Mouse (Mus musculus): Measurements from ENCODE around the gene Uts2b.

The Uts2b gene

DNA sequence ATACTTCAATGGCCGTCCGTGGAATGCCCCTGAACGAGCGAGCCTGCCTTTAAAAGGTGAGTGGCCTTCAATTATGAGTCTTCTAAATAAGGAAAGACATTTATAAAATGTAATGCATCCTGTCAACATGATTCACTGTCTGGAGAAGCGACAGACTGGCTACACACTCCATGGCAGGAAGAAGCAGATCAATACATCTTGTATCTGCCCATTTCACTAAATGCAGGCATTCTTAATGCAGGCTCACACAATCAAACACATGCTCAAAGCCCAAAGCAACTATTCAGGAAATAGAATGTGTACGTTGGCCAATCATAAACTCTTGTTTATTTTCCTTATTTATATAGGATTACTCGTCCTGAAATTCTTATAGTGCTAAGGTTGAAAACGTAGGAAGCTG, at the start of gene Uts2b:
Gene Uts2b, minus strand, starts transcription at position 49 of the 400 bp plus-strand sequence.
- DNase-seq = no peak

DNA sequence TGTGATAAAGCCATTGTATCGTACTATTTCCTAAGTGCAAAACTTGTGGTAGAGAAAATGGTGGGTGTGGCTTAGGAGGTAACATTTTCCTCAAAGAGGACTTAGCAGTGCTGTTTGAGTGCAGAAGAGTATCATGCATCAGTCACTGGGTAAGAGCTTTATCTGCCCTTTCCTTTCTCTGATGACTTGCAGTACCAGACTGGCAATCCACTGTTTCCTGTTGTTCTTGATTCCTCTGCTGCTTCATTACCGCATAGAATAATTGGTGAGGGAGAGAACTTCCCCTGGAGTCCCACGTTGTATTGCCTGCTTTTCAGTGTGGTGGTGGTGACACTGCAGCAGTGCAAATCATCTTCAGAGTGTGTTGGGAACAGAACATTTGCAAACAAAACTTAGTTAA, 47.6 kb upstream of the Uts2b start:
- DNase-seq = no peak

DNA sequence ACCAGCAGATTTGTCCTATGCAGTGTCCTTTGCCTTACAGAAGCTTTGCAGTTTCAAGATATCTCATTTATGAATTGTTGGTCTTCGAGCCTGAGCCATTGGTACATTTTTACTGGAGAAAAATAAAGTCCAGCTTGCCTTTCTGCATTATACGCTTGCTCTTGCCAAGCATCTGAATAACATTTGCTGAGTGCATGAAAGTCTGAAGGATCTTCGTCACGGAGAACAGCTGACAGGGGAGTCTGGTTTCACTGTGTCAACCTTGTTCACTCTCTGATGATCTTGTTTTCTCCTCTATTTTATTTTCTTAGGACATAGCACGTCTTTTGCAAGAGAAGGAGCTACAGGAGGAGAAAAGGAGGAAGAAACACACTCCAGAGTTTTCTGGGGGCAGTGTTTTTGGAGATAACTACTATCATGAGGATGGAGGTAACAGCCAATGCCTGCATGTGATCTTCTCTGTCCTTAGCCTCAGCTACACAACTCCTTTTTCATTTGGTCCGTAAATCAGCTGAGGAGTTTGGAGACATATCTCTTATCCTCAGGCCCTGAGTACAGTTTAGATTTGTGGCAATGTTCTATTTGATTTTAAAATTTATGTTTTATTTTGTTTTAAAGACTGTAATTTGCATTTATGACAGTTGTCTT, 47.0 kb upstream of the Uts2b start:
- DNase-seq = no peak

DNA sequence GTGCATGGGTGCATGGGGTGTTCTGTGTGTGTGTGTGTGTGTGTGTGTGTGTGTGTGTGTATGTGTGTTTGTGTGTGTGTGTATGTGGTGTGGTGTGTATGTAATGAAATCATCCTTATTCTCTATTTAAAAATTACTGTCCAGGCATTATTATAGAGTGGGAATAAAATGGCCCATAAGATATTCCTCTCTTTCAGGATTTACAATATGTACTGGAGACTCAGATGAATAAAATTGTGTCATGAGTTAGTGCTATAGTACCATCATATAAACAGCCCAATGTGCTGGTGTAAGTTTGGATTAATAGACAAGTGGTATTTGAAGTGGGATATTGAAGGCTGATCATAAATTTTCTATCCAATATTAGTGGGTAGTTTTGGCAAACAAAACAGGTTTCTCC, 34.1 kb upstream of the Uts2b start:
- DNase-seq = no peak

DNA sequence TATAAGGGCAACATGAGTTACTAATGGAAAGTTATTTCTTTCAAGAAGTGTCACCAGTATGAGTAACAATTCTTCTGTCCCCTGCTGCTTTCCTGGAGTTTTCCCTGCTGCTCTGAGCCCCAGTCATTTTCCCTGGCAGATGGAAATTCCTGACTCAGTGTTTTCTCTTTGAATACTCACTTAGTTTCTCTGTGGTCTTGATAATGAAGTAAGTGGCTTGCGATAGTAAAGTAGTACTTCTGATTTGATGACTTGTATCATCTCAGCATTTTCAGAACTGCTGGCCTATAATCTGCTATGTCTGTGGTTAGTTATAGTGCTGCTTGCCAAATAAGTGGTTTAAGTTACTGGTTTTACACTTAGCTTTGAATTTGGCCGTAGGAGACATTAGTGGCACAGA, 31.5 kb upstream of the Uts2b start:
- DNase-seq = no peak

DNA sequence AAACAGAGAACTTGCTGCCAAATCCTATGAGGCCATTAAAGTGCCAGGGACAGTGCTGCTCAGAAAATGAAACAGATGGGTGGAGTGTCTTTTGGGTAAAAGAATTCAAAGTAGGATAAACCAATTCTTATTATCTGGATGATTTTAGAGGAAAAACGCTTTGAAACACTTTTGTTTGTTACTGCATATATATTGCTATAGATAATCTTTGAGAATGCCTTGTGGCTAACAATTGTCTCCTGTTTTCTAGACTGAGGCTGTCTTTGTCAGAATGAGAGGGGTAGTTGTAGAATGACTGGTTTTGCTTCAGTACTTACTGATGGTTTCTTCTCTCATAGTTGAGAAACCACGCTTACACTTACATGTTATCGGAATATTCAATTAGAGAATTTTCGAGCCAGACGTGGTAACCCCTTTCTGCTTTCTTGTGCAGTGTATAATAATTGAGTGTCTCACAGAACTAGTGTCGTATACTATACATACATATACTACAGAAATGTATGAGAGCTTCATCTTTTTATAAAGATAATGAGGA, 29.7 kb upstream of the Uts2b start:
- no peak for DNase-seq

DNA sequence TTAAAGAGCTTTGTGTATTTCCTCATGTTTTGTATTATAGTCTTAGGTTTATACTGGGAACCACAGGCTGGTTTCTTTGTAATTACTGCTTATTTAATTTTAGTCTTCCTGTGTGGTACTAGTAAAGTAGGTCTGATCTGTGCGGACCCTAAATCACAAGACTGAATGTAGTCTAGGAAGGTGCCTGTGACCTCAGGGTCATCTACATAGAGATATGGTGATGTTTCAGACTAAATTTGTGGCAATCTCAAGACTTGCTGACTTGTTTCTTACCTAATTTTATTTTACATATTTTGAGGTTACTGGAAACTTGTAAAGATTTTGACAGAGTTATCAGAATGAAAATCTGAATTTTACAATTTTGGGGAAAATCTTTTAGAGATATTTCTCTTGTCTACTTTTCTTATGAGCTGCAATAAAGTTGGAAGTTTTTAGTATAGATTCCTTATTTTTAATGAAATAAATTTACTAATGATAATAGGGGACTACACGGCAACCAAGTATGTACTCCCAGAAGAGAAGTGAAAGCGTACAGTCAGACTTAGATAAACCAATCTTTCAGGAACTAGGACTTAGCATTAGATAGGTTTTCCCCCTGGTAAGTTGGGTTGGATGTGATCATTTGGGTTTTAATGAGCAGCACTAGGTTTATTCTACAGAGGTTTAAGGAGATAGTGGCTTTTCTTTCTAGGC, 29.1 kb upstream of the Uts2b start:
- no peak for DNase-seq

DNA sequence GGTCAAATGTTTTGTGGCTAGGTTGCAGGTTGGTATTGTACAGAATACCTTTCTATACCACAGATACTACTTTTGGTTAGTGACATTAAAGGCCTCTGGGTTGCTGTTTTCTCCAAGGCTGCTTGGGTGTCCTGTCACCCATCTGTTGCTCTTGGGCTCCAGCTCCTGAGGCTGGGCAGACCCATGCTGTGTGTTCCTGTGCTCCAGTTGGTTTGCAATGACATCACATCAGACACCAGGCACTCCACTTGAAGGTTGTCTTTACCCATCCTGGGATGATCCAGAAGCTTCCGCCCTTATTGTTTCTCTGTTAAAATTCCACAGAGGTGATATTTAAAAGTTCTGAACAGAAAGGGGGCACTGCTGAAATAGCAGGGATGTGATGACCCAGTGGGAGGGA, 26.9 kb upstream of the Uts2b start:
- no peak for DNase-seq

DNA sequence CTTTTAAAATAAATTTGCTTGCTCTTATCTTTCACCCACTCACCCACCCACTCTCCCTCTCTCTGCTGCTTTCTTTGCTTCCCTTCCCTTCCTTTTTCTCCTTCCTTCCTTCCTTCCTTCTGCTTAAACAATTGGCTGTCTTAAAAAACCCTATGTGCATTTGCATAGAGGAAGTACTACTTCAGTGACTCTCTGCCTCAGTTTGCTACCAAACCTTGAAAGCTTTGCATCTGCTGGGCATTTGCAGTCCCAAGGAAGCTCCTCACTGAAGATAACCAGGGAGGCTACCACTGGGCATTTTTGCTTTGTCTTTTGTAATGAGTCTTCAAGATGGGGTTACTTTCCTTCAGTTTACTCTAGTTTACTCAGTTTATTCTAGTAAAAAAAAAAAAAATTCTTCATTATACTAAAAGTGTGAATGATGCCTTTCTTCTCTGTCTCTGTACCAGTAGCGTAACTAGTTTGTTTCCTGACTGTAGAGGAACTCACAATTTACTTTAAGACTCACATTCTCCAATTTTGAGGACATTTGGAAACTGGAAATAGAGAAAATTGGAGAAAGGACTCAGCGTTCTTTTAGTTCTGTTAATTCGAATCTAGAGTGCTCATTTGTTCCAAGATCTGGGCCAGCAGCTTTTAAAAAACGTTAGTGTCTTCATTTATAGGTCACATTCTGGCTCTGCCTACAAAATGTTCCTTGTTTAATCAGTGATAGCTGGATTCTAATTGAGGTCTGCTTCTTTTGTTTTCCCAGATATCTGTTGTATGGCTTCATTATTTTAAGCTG, 25.4 kb upstream of the Uts2b start:
- DNase-seq = no peak

DNA sequence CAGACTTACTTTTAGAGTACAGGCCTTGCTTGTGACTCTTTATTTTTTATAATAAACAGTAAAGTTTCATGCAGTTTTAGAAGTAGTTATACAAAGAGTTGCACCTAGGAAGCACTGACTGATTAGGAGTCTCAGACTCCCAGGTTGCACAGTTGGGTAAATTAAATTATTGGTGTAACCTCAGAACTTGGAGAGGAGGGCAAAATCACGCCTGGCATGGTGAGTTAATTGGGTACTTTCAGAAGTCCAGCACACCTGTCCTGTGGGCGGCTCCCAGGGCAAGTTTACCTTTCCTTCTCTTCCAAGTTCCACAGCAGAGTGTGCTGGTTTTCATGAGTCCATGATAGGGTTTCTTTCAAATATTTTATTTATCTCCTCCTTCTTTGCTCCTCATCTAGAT, 21.8 kb upstream of the Uts2b start:
- no peak for DNase-seq

DNA sequence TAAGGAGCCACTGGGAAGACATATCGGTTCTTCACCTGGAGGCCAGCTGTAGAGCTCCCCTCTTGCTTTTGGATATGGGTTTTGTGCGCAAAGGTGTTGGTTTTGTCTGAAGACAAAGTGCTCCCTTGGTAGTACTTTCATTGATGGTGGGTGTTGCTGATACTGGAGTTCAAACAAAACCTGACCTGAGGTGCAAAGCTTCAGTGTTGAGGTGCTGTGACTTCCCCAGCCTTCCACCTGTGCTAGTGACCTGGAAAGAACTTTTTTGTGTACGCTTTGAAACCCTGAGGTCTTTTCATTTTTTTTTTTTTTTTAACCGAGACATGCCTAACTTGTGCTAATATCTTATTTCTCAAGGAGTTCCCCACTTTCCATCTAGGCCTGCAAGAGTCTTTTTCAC, 20.3 kb upstream of the Uts2b start:
- no peak for DNase-seq

DNA sequence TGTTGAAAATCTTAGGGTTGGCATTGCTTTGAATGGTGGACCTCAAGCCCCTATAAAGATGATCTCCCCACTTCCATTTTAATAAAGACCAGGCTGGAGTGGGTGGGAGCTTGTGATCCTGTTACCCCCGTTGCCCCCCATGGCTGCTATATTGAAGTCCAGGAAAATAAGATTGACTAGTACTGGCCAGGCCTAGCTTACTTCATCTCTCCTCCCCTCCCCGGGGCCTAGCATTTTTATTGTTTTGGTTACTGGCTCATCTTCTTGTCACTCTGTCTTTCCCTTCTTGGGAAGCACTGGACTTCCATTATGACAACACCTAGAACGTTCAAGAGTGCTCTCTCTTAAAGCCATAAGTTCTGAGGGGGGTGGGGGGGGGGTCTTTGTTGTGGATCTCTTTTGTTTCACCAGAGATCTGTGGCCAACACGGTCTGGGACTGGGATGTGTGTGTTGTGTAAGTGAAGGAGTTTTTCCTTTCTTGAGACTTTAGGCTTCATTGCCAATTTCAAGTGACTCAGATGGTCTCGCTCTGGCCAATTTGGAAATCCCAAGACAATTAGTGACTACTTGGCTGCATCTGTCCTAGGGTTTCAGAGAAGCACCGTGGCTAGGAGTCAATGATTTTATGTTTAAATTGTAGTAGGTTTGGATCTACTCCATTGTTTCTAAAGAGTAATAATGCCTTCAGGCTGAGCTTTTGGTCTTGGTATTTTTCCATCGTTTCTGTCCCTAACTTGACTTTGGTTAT, 19.7 kb upstream of the Uts2b start:
- peak; percentile 37 to 40 for DNase-seq

DNA sequence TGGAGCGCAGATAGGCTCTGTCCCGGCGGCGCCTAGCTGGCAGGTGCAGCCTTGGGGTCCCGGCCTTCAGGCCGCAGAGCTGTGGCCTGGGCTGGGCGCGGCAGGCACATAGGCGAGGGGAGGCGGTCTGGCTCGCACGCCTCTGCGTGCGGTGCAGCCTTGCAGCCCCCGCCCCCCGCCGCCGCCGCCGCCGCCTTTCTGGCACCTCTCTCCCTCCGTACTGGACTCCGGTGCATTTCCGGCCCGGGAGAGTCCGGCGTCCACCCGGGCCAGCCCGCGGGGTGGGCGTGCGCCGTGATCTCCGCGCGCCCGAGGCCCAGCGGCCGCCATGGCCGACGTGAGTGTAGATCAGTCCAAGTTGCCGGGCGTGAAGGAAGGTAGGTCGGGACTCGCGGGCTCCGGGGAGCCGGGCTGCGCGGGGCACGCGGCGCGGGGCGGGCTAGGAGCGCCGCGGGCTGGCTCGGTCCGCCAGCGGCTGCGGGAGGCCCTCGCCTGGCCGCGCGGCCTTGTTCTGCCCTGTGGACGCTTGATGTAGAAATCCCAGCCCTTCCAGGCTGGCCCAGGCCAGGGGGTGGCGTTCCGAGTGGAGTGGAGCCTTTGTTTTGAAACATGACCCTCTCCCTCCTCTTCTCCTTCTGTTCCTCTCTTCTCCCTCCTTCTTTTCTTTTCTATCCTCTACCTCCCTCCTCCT, 18.9 kb upstream of the Uts2b start, which contains the start of gene Ccdc50:
Gene Ccdc50, plus strand, starts transcription at position 109 of the 691 bp plus-strand sequence.
- DNase-seq = peak; percentile 82 to 85

DNA sequence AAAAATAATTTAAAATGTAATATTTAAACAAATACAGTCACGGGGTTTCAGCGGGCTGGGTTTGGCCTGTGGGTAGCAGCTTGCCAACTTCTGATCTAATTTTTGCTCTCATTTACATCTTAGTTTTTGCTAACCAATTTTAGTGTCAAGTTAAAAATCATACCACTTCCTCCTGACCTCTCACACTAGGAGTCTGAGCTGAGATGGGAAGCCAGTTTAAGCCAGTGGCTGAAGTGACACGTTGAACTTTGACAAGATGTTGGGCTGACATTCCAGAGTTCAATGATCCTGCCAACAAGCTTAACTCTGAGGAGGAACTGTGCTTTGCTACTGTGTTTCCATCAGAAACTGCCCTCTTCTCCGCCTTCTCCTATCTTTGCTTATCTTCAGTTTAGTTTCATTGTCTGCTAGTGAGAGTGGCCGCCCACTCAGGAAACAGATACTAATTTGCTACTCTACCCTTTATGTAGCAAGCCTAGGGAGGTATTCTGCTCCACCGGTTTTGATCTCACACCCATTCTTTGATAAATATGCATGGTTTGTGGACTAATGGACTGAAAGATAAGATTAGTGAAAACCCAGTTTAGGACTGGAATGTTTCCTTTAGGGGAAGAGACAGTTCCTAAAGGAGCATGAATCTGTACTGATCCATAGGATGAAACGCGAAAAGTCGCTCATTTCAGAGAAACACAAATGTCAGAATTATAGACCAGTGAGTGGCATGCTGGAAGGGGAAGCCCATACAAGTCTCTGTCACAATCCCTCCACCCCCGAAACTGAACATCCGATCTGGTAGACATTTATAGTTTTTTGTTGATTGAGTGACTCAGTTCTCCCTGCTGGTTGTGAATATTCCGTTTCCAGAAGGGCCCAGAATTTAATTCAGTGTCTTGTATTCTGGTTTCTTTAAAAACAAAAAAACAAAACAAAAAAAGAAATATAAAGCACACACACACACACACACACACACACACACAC, 17.9 kb upstream of the Uts2b start:
- peak in 1 of 2 experiments; percentile 30 for DNase-seq

DNA sequence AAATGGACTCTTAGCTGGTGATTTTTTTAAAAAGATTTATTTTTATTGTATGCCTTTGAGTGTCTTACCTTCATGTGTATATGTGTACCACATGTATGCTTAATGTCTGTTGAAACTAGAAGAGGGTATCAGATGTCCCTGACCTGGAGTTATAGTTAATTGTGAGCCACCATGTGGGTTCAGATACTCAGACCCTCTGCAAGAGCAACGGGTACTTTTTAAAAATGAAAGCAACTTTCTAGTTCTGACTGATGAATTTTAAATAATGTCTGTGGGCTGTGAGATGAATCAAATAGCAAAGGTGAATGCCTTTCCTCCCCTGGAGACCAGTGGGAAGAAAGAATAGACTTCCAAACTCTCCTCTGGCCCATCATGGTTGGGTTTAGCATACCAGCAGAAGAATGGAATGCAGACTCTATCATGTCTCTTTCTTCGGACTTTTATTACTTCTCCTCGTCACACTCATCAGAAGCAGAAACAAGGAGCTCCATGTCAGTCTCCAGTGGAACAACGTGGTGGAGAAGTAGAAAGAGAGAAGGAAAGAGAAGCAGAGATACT, 16.9 kb upstream of the Uts2b start:
- no peak for DNase-seq

DNA sequence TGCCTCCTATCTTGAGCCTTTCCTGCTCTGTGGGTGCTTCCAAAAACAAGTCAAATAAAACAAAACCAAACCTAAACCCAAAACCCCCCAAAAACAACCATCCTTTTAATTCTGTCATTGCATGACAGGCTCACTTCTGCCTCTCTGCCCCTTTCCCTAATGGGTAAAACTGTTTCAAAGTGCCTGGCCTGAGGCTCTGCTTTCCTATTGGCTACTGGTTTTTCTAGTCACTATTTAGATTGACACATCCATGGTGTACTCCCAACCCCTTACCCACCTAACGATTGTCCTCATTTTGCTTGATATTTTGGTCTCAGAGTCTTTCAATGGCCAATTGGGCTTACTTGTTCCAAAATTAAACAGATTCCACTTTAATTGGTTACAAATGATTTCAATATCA, 15.6 kb upstream of the Uts2b start:
- no peak for DNase-seq

DNA sequence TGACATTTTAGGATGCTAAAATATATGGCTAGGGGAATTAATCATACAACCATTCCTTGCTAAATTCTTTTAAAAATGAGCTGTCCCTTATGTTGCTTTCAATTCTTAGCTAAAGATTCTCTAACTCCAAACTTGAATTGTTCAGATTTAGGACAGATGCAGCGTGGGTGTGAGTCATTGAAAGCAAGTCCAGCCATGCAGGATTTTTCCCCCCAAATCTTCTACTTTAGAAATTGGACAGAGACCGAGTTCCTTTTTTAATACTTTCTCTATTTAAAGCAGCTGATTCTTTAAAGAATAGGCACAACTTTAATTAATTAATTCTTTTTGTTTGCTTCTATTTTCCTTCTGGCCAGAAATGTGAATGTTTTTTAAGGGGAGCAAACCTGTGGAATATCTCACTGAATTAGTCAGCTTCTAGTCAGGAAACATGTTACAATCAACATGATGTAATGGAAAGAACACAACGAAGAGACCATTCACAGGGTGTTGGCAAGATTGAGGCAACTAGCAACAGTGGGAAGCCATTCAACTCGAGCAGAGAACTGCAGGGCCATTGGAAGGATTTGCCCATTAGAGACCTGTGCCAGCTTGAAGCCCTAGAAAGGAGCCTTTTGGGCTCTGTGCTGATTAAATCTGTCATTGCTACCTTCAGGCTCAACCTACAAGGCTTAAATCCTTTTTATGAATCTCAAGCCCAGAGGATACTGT, 15.0 kb upstream of the Uts2b start:
- DNase-seq = peak in 1 of 2 experiments; percentile 42

DNA sequence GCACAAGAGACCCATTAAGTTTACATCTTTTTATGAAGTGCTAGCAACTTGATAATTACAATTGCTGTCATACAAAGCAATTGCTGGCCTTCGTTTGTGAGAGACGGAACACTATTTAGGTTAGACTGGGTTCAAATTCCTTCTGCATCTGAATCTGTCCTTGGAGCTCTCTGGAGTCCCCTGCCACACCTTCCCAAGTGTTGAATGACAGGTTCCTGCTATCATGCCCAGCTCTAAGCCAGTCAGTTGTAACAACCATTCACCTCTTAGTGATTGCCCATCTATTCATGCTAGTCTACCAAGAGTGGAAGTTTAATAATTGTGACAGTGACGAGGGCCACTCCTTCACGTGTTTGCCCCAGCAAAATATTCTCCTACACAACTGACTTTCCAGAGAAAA, 12.2 kb upstream of the Uts2b start:
- DNase-seq = no peak

DNA sequence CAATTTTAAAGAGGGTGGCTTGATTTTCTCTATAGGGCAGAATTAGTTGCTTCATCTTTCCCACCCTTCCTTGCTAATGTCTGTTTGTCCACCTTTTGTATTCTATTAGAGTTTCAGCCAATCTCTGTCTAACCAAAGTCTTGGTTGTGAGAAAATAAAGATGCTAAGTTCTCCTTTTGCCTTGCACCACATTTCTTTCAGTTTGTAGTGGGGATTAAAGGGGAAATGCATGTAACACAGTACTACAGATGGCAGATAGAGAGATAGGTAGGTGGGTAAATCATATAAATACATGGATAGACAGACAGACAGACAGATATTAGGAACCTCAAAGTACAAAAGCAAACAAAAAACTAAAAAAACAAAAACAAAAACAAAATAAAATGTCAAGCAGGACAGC, 6.5 kb upstream of the Uts2b start:
- DNase-seq = no peak

DNA sequence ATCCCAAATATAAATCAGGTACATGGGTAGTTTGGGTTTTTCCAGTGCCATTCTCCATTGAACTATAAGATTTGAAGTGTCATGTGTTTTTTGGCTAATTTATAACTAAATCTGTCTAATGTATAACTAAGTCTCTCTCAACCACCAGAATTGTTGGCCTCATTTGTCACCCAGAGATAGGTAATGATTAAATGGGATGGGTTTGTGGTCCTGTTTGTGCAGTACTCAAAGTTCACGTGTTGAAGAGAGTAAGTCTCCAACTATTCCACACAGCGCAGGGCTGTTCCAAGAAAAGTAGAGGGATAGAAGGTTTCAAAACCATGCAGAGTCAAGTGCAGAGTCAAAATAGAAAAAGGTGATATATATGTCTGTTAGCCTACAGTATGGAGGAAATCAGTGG, 5.3 kb upstream of the Uts2b start:
- DNase-seq = no peak
